ENCODE assay signal across 10 mouse cellular contexts in the genomic region with DNA sequence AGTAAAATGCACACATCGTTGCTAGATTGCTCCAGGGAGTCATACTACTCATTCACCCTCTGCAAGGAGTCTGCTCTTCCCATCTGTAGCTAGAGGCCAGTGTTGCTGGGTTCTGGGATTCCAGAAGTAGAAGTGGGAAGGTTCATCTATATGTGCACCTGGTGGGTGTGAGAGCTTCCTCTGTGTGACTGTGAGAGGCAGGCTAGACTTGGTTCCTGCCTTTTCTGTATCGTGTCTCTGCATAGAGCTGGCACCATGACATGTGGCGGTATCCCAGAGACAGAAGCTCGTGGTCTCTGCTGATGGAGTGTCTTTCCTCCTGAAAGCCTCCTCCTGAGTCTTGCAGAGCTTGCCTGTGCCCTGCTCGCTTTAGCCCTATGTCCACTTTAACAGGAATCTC.
DNase-seq lines count a peak whose midpoint lies in the region; ATAC-seq lines count a peak whose summit lies in the region.
"Had no signal": no experiment of that assay in that cellular context is flagged by ENCODE, and none has a peak within 500 bp of the region (broad histone marks: within the 10 kb centered on the region; RNA-seq: fewer than 3 reads in every experiment).

No protein-coding gene starts in this region.

- DNase-seq in heart, postnatal 4 days = peak; percentile 31
- no peak for DNase-seq in heart, adult 8-10 months (ENCODE audit: low spot score)
- DNase-seq in midbrain, embryonic 11.5 days (ENCODE audit: low spot score, missing footprints) = peak; percentile 14
- peak; percentile 30 to 39 for DNase-seq in left cerebral cortex, postnatal 10 days (ENCODE audit: extremely low spot score in 1 of 2, low spot score in 2 of 2)
- peak; percentile 25 for DNase-seq in right cerebral cortex, postnatal 4 days
- no peak for DNase-seq in embryo, embryonic 10 days (ENCODE audit: low spot score)
- no peak for DNase-seq in urinary bladder, postnatal 4 days (ENCODE audit: low spot score in 2 of 2)
- DNase-seq: thymus, adult 18-20 months had no signal

- H3K4me3 ChIP-seq in midbrain, embryonic 11.5 days (ENCODE audit: low read depth, low read length) = no peak overlapping the region
- H3K4me3 ChIP-seq in midbrain, embryonic 15.5 days = no peak overlapping the region
- H3K4me3 ChIP-seq: megakaryocyte, embryonic 14.5 days had no signal

- H3K4me2 ChIP-seq in midbrain, embryonic 11.5 days = no peak overlapping the region
- H3K4me2 ChIP-seq in midbrain, embryonic 15.5 days = no peak overlapping the region

- no peaks in the 10 kb centered on the region for H3K36me3 ChIP-seq in midbrain, embryonic 11.5 days (ENCODE audit: control insufficient read depth, insufficient read depth, low read length)
- no peaks in the 10 kb centered on the region; the same call in 1 of the 2 replicates for H3K36me3 ChIP-seq in midbrain, embryonic 15.5 days (replicated peaks)

- H3K27me3 ChIP-seq in midbrain, embryonic 11.5 days (ENCODE audit: control insufficient read depth, insufficient read depth, low read length) = no peaks in the 10 kb centered on the region
- no peaks in the 10 kb centered on the region for H3K27me3 ChIP-seq in midbrain, embryonic 15.5 days (replicated peaks)

- no peak overlapping the region for H3K9ac ChIP-seq in midbrain, embryonic 11.5 days (ENCODE audit: low read length)
- H3K9ac ChIP-seq in midbrain, embryonic 15.5 days = no peak overlapping the region

- peaks cover 11% of the 10 kb centered on the region for H3K4me1 ChIP-seq in midbrain, embryonic 11.5 days (ENCODE audit: control insufficient read depth, insufficient read depth, low read length)
- H3K4me1 ChIP-seq in midbrain, embryonic 15.5 days = peaks cover 10% of the 10 kb centered on the region

- WGBS in midbrain, embryonic 11.5 days = 84% methylated on average over 5 of the region's 5 CpGs
- 71% methylated on average over 5 of the region's 5 CpGs for WGBS in midbrain, embryonic 15.5 days

- ATAC-seq in midbrain, embryonic 11.5 days (ENCODE audit: low FRiP score) = no peak
- no peak for ATAC-seq in midbrain, embryonic 15.5 days (replicated peaks)

- intact Hi-C loops in left cerebral cortex, postnatal 10 days (cut with DNase I) = no loop called here

- no peak overlapping the region for H3K27ac ChIP-seq in midbrain, embryonic 11.5 days (ENCODE audit: low read depth, low read length)
- no peak overlapping the region for H3K27ac ChIP-seq in midbrain, embryonic 15.5 days

- H3K9me3 ChIP-seq in midbrain, embryonic 11.5 days (ENCODE audit: control insufficient read depth, low read length) = no peaks in the 10 kb centered on the region
- H3K9me3 ChIP-seq in midbrain, embryonic 15.5 days = no peaks in the 10 kb centered on the region
- H3K9me3 ChIP-seq: megakaryocyte, embryonic 14.5 days had no signal

Comparison
In these comparisons a context has a peak if more than half of its experiments do, and no peak if none do; other contexts are left out.
1. DNase-seq: peak in heart, postnatal 4 days (single experiment), midbrain, embryonic 11.5 days (single experiment), left cerebral cortex, postnatal 10 days (2 of 2) and right cerebral cortex, postnatal 4 days (single experiment); none in heart, adult 8-10 months (single experiment), embryo, embryonic 10 days (single experiment) and urinary bladder, postnatal 4 days (0 of 2).